ENCODE assay signal across 8 mouse cellular contexts in genomic region chr3:52046895-52047372, GRCm38 (mm10). TPM values are rescaled to one million over a fixed set of nuclear protein-coding genes. Genes with fewer than 3 reads are reported as not detected.
A peak's percentile ranks its signal among the peaks of the same experiment; 100 is the strongest.
DNase-seq lines count a peak whose midpoint lies in the region; ATAC-seq and TF ChIP-seq lines count a peak whose summit lies in the region.

No protein-coding gene starts in this region.

- peaks cover 41% of the 10 kb centered on the region for H3K4me1 ChIP-seq in forebrain, embryonic 16.5 days (replicated peaks; ENCODE audit: control insufficient read depth, insufficient read depth, low read length)
- peaks cover 9% of the 10 kb centered on the region for H3K4me1 ChIP-seq in lung, adult 2 months (ENCODE audit: control insufficient read depth, insufficient read depth, low read length)
- H3K4me1 ChIP-seq in neural tube, embryonic 15.5 days = peaks cover 49% of the 10 kb centered on the region

- H3K9ac ChIP-seq in forebrain, embryonic 16.5 days (replicated peaks; ENCODE audit: low read depth, low read length) = peak overlapping the region; percentile 14
- H3K9ac ChIP-seq in neural tube, embryonic 15.5 days (replicated peaks) = peak overlapping the region; percentile 48

- ATAC-seq in forebrain, embryonic 16.5 days = peak; percentile 77
- ATAC-seq in neural tube, embryonic 15.5 days (ENCODE audit: low FRiP score) = peak; percentile 88

- H3K27ac ChIP-seq in forebrain, embryonic 16.5 days (ENCODE audit: low read length) = peak overlapping the region; percentile 83
- peak overlapping the region; percentile 89 for H3K27ac ChIP-seq in neural tube, embryonic 15.5 days (replicated peaks)

- no peaks in the 10 kb centered on the region for H3K9me3 ChIP-seq in forebrain, embryonic 16.5 days (ENCODE audit: control insufficient read depth, low read length)
- H3K9me3 ChIP-seq in neural tube, embryonic 15.5 days (replicated peaks) = no peaks in the 10 kb centered on the region

- H3K4me3 ChIP-seq in forebrain, embryonic 16.5 days (replicated peaks; ENCODE audit: low read length) = peak overlapping the region; percentile 35
- peak overlapping the region; percentile 63 for H3K4me3 ChIP-seq in lung, adult 2 months (replicated peaks; ENCODE audit: extremely low read depth, low read depth, low read length)
- peak overlapping the region; percentile 33 for H3K4me3 ChIP-seq in neural tube, embryonic 15.5 days (replicated peaks)

- H3K36me3 ChIP-seq in forebrain, embryonic 16.5 days (ENCODE audit: control insufficient read depth, insufficient read depth) = no peaks in the 10 kb centered on the region
- H3K36me3 ChIP-seq in neural tube, embryonic 15.5 days = no peaks in the 10 kb centered on the region

- H3K27me3 ChIP-seq in forebrain, embryonic 16.5 days (replicated peaks; ENCODE audit: control insufficient read depth, insufficient read depth, low read length) = no peaks in the 10 kb centered on the region
- H3K27me3 ChIP-seq in neural tube, embryonic 15.5 days (replicated peaks) = no peaks in the 10 kb centered on the region

- intact Hi-C loops in heart, postnatal 36 days (cut with DNase I) = loop anchor here (1.0 to 5.0 kb wide), 6 partner anchors 24 to 150 kb away; no protein-coding TSS in a partner anchor

- H3K4me2 ChIP-seq in forebrain, embryonic 16.5 days (ENCODE audit: low read length) = peak overlapping the region; percentile 62
- peak overlapping the region; percentile 63 for H3K4me2 ChIP-seq in neural tube, embryonic 15.5 days

- WGBS in forebrain, embryonic 16.5 days = 0% methylated on average over 13 of the region's 13 CpGs
- WGBS in lung, adult 2 months = 1% methylated on average over 13 of the region's 13 CpGs
- under 1% methylated on average over 13 of the region's 13 CpGs for WGBS in neural tube, embryonic 15.5 days

- TF ChIP-seq CTCF in lung, adult 2 months (IDR thresholded peaks at IDR 0.05; ENCODE audit: insufficient read depth, low read length) = no peak

- peak; percentile 85; the same call in 1 of the 2 replicates for TF ChIP-seq POLR2A in lung, adult 2 months (IDR thresholded peaks at IDR 0.05; ENCODE audit: borderline replicate concordance, extremely low read depth, low read depth, low read length)

- DNase-seq in ES-CJ7 (ENCODE audit: low read depth, low spot score) = peak; percentile 78
- peak; percentile 94 for DNase-seq in cerebellum, adult 11-12 months
- DNase-seq in heart, postnatal 36 days = peak; percentile 93 to 95
- DNase-seq in layer of hippocampus, adult 18-20 months (ENCODE audit: low spot score in 2 of 2) = peak; percentile 69 to 86
- peak; percentile 98 for DNase-seq in lung, adult 2 months
- DNase-seq in testis, postnatal 10 days (ENCODE audit: low spot score) = peak; percentile 96

RNA-seq across cellular contexts. Expression of gene Maml3, which starts 57.9 kb away (rescaled TPM):
- polyA plus RNA-seq in forebrain, embryonic 16.5 days (2015; fragmentation: Nextera tagmentation; extraction: Ambion mirVana) = 3.7 and 5.0 TPM in 2 replicates
- total RNA-seq in heart, postnatal 36 days (2021) = 1 to 10 TPM; 1.8 to 5.0 TPM
- 1 to 10 TPM; 7.8 TPM for total RNA-seq in layer of hippocampus, adult 18-20 months (2021)
- polyA plus RNA-seq in lung, adult 2 months (2012; rRNA removed) = 9.1 and 11.2 TPM in 2 replicates
- polyA plus RNA-seq in neural tube, embryonic 15.5 days (2015; fragmentation: Nextera tagmentation; extraction: Ambion mirVana) = 7.6 and 8.3 TPM in 2 replicates

Comparison
In these comparisons a context has a peak if more than half of its experiments do, and no peak if none do; other contexts are left out.
1. Peak in every context shown above with its lines: DNase-seq, ATAC-seq, H3K4me3 ChIP-seq and H3K27ac ChIP-seq.